ENCODE assay signal across 31 mouse cellular contexts in genomic region chr9:114509785-114510184, GRCm38 (mm10). TPM values are rescaled to one million over a fixed set of nuclear protein-coding genes. Genes with fewer than 3 reads are reported as not detected.
DNase-seq lines count a peak whose midpoint lies in the region; ATAC-seq lines count a peak whose summit lies in the region.
"Had no signal": no experiment of that assay in that cellular context is flagged by ENCODE, and none has a peak within 500 bp of the region (broad histone marks: within the 10 kb centered on the region; RNA-seq: fewer than 3 reads in every experiment).

No protein-coding gene starts in this region.

- peaks cover 17% of the 10 kb centered on the region for H3K36me3 ChIP-seq in neural tube, embryonic 15.5 days
- H3K36me3 ChIP-seq: G1E had no signal

- H3K27me3 ChIP-seq in neural tube, embryonic 15.5 days (replicated peaks) = no peaks in the 10 kb centered on the region
- H3K27me3 ChIP-seq: CH12.LX; embryonic facial prominence, embryonic 12.5 days had no signal

- H3K9me3 ChIP-seq in neural tube, embryonic 15.5 days (replicated peaks) = peaks cover 20% of the 10 kb centered on the region

- no peak overlapping the region for H3K27ac ChIP-seq in neural tube, embryonic 15.5 days (replicated peaks)
- H3K27ac ChIP-seq: embryonic facial prominence, embryonic 12.5 days; limb, embryonic 10.5 days; midbrain, embryonic 10.5 days had no signal

- no peaks in the 10 kb centered on the region for H3K4me1 ChIP-seq in neural tube, embryonic 15.5 days
- H3K4me1 ChIP-seq: embryonic facial prominence, embryonic 12.5 days; limb, embryonic 10.5 days; midbrain, embryonic 10.5 days had no signal

- peak; percentile 44 for ATAC-seq in megakaryocyte, adult 5-6 weeks (ENCODE audit: poor library complexity, severe bottlenecking)
- no peak for ATAC-seq in neural tube, embryonic 15.5 days (ENCODE audit: low FRiP score)
- ATAC-seq: forebrain, postnatal 0 days; hindbrain, embryonic 16.5 days; midbrain, embryonic 16.5 days had no signal

- DNase-seq in heart, adult 11 months = peak; percentile 84
- no peak for DNase-seq in heart, adult 18-20 months
- DNase-seq in thymus, postnatal 0 days (ENCODE audit: low spot score) = peak; percentile 76
- no peak for DNase-seq in liver
- DNase-seq in right cerebral cortex, postnatal 14 days = no peak
- no peak for DNase-seq in yolk sac, embryonic 10.5 days (ENCODE audit: low spot score)
- DNase-seq: cerebellum, adult 11 months; cerebellum, postnatal 14 days; forebrain, postnatal 0 days; gastrocnemius, postnatal 14 days; kidney, adult 18-20 months; kidney, postnatal 4 days; lung, postnatal 4 days had no signal

- no peak overlapping the region for H3K9ac ChIP-seq in neural tube, embryonic 15.5 days (replicated peaks)
- H3K9ac ChIP-seq: embryonic facial prominence, embryonic 12.5 days; forebrain, postnatal 0 days had no signal

- no peak overlapping the region for H3K4me2 ChIP-seq in neural tube, embryonic 15.5 days
- H3K4me2 ChIP-seq: embryonic facial prominence, embryonic 12.5 days had no signal

- WGBS in neural tube, embryonic 15.5 days = 94% methylated on average over 9 of the region's 9 CpGs

- H3K4me3 ChIP-seq in neural tube, embryonic 15.5 days (replicated peaks) = no peak overlapping the region
- H3K4me3 ChIP-seq: embryonic facial prominence, embryonic 12.5 days; limb, embryonic 10.5 days; midbrain, embryonic 10.5 days; myocyte had no signal

RNA-seq across cellular contexts. Expression of gene Ccr4, which starts 5.1 kb away (rescaled TPM):
- not detected for total RNA-seq in heart, adult 18-20 months (2021)
- 0.18 TPM in 1 of 2 replicates, not detected in the other for total RNA-seq in megakaryocyte, adult 5-6 weeks (2015)
- total RNA-seq in megakaryocyte, adult 5-6 weeks (2017) = 0.07 TPM in 1 of 2 replicates, not detected in the other
- polyA plus RNA-seq in thymus, postnatal 0 days (2015; fragmentation: Nextera tagmentation; extraction: Ambion mirVana) = 20.7 and 21.9 TPM in 2 replicates
- polyA plus RNA-seq in neural tube, embryonic 15.5 days (2015; fragmentation: Nextera tagmentation; extraction: Ambion mirVana) = 0.84 TPM in 1 of 2 replicates, not detected in the other
- total RNA-seq: adrenal gland, postnatal 4 days; forebrain, postnatal 0 days; G1E; gastrocnemius, postnatal 14 days; hematopoietic stem cell, adult 5-6 weeks; layer of hippocampus, postnatal 14 days; neutrophil, adult 5-6 weeks had no signal
- polyA plus RNA-seq: embryonic facial prominence, embryonic 12.5 days; forebrain, embryonic 11.5 days; forebrain, postnatal 0 days; G1E; hindbrain, embryonic 16.5 days; limb, embryonic 10.5 days; liver, embryonic 16.5 days; midbrain, embryonic 10.5 days; midbrain, embryonic 16.5 days; myocyte had no signal

RNA-seq across cellular contexts. Expression of gene C130032M10Rik, which starts 5.7 kb away (rescaled TPM):
- total RNA-seq in heart, adult 18-20 months (2021) = not detected
- total RNA-seq in megakaryocyte, adult 5-6 weeks (2015) = not detected in 2 replicates
- not detected in 2 replicates for total RNA-seq in megakaryocyte, adult 5-6 weeks (2017)
- polyA plus RNA-seq in thymus, postnatal 0 days (2015; fragmentation: Nextera tagmentation; extraction: Ambion mirVana) = not detected in 2 replicates
- not detected in 2 replicates for polyA plus RNA-seq in neural tube, embryonic 15.5 days (2015; fragmentation: Nextera tagmentation; extraction: Ambion mirVana)
- total RNA-seq: adrenal gland, postnatal 4 days; CH12.LX; forebrain, postnatal 0 days; G1E; gastrocnemius, postnatal 14 days; hematopoietic stem cell, adult 5-6 weeks; layer of hippocampus, postnatal 14 days; liver, adult 2 months; neutrophil, adult 5-6 weeks had no signal
- polyA plus RNA-seq: forebrain, embryonic 11.5 days; forebrain, postnatal 0 days; G1E; hindbrain, embryonic 16.5 days; liver, adult 2 months; liver, embryonic 16.5 days; midbrain, embryonic 16.5 days; small intestine, adult 2 months had no signal

RNA-seq across cellular contexts. Expression of gene Trim71, which starts 54.4 kb away (rescaled TPM):
- total RNA-seq in heart, adult 18-20 months (2021) = not detected
- not detected in 2 replicates for total RNA-seq in megakaryocyte, adult 5-6 weeks (2015)
- total RNA-seq in megakaryocyte, adult 5-6 weeks (2017) = not detected in 2 replicates
- polyA plus RNA-seq in thymus, postnatal 0 days (2015; fragmentation: Nextera tagmentation; extraction: Ambion mirVana) = 0.01 and 0.03 TPM in 2 replicates
- 0.35 and 0.54 TPM in 2 replicates for polyA plus RNA-seq in neural tube, embryonic 15.5 days (2015; fragmentation: Nextera tagmentation; extraction: Ambion mirVana)
- total RNA-seq: gastrocnemius, postnatal 14 days; hematopoietic stem cell, adult 5-6 weeks; liver, adult 2 months; neutrophil, adult 5-6 weeks had no signal
- polyA plus RNA-seq: G1E; liver, adult 2 months; small intestine, adult 2 months had no signal

Comparison
In these comparisons a context has a peak if more than half of its experiments do, and no peak if none do; other contexts are left out.
1. DNase-seq: peak in heart, adult 11 months (single experiment) and thymus, postnatal 0 days (single experiment); none in heart, adult 18-20 months (0 of 2), liver (single experiment), right cerebral cortex, postnatal 14 days (single experiment) and yolk sac, embryonic 10.5 days (single experiment).